Mouse (Mus musculus): ENCODE data around the gene Cetn3.

Cetn3 gene

DNA sequence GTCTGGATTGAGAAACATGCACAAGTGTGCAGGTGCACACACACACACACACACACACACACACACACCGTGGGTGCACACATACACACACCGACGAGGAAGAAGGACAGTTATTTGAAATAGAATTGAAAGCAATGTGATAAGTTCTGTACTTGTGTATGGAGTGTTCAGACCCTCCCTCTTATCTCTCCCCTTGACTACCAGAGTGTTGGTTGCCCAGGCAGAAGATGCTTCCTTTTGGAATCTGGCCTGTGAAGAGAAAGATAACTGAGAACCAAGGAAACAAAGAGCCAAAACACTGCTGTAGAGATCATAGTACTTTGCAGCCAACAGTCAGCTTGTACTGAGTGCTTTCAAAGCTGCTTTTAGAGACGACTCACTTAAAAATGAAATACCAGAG is 20.8 kb downstream of the Cetn3 start:
- DNase-seq (ENCODE audit: extremely low read depth, low read depth, low spot score) = no peak

DNA sequence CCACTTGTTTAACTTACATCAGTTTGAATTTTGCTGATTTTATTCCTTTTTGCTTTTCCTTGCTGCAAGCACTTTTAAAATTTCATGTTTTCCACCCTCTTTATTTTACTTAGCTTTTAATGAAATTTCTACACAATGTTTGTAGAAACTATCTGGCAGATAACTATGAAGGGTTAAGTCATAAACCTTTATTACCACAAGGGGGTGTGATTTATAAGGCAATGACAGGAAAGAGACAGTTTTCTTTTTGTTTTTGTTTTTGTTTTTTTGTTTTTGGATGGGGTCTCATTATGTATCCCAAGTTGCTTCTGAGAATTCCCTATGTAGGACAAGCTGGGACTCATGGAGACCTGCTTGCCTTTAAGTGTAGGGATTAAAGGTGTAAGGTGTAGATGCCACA is 39.9 kb downstream of the Cetn3 start:
- DNase-seq (ENCODE audit: extremely low read depth, low read depth, low spot score) = no peak

DNA sequence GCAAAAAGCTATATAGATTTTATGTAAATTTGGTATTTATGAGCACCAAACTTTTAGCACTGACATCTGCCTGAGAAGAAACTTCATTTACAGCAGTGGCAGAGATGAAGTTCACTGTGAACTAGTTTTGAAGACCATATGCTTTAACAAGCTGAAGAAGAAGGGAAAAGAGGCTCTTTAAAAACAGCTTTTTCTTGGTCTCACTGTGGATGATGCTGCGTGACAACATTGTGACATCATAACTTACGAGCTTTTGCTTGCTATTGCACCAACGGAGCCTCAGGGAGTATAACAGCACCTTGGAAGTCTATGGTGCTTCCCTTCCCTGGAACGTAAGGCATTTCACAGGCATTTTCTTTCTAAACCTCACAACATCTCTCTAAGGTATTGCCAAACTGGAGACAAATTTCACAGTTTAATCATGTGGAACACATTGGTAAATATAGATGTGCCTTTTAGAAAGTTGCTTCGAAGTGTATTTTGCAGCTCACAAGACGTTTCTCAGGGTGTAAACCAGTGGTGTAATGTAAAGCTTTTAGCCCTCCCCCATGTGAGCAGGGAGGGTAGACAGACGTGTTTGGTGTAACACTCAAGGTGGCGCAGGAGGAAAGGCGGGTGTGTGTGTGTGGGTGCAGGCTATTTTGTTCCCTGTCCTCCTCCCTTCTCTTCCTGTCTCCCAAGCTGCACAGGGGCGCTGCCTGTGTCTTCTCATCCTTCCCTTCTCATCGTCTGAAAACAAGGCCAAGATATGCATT is 41.9 kb downstream of the Cetn3 start:
- DNase-seq (ENCODE audit: extremely low read depth, low read depth, low spot score) = no peak

DNA sequence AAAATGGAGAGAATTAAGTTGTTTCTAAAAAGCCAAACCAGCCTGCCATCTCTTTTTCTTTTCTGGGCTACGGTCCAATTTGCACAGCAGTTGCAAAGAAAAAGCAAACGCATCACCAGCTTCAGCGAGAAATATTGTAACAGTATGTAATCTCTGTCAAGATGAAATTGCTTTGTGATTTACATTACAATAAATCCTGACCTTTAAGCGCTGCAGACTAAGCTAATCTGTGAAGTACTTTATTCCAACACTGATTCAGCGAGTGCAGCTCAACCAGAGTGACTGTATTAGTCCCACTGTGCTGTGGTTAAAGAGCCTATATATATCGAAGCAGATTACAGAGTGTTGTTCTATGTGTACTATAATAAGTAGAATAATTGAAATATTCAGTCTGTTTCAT is 45.6 kb downstream of the Cetn3 start:
- DNase-seq (ENCODE audit: extremely low read depth, low read depth, low spot score) = no peak

DNA sequence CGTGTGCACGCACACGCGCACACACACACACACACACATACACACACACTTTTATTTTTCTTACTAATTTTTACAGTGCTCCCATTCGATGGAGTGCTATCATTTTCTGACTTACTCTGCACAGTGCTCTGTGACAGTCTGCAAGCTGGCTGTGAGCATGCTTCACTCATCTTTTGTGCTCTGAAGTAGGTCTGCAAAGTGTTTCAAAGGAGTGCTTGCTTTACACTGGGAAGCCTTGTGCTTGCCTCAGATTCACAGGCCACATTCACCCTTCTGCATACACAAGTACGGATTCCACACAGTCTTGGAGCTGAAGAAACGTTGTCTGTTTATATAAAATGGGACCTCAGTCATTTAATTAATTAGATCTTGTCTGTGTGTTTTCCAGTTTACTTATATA is 49.0 kb downstream of the Cetn3 start:
- DNase-seq (ENCODE audit: extremely low read depth, low read depth, low spot score) = no peak

DNA sequence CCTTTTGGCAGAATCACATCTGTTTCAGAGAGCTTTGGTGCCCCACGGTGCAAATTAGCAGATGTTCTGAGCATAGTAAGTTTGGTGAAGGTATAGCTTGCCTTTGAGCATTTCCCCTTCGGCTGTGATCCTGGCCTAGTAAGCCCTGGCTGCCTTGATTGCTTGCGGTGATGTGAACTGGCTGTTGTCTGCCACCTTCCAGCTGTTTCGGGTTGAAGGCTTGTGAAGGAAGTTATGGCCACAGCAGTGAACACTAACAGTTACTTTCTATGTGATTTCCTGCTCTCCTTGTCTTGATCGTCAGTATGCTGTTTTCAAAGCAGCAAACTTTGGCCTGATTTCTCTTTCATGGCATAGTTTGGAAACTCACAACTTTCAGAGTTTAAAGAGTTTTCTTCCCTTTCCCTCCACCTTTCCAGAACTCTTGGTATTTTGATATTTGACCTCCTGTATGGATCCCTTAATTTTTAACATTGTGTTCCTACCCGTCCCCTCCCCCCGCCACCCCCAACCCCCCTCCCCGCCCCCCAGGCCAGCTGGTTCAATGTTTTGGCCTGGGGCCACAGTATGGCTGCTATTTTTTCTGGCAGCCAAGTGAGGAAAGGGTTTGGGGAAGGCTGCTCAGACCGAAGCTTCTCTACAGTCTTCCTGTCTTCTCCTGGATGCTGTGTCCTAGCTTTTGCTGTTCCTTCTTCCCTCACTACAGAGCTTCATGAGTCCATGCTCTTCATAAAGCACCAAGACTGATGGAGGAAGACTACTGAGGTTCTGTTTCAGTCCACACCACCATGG is 53.7 kb downstream of the Cetn3 start:
- DNase-seq (ENCODE audit: extremely low read depth, low read depth, low spot score) = no peak

DNA sequence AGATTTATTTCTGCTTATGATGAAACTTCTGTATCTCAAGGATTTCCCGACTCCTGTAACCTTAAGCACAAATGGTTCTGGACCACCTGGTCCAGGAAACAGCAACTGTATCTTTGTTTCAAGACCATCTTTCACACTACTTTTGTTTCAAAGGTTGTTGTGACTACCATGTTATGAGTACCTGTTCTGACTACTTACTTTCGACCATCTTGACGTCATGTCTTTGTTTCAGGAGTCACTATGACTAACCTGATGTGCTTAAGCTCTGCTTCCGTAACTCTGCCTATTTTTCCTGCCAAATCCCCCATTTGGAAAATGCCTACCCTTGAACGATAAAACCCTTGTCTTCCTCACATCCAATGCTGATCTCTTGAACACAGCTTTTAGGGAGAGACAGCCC is 55.1 kb downstream of the Cetn3 start:
- DNase-seq (ENCODE audit: extremely low read depth, low read depth, low spot score) = no peak

DNA sequence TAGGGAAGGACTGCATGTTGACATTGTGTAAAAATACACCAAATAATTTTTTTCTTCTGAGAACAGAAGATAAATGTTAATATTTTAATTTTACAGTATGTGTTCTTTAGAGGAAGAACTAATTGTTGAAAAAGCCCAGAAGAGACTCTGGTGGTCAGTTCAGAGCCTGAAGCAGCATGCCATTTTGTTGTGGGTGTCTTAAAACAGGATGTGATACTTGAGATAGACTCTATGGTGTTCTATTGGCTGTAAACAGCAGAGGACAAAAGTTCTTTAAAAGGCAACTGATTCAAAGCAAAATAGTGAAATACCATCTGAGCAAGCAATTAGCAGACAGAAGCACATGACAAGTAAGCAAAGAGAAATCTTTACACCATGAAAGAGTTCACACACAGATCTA is 56.1 kb downstream of the Cetn3 start:
- DNase-seq (ENCODE audit: extremely low read depth, low read depth, low spot score) = no peak

DNA sequence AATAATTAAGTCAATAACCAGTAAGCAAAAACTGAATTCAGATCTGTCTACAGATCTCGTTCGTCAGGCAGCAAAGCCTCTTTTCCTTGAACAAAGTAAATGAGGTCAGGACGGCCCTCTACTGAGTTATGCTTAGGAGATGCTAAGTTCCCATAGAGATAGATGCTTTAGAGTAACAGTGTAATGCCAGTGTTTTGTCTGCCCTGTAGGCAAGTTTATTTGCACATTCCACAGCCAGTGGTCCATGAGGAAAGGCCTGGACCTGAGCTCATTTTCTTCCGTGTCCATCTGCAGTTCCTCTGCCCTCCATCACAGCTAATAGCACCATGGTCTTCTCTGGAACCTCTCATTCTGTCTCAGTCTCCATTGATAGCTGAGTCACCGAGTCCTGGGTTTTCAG is 57.4 kb downstream of the Cetn3 start:
- DNase-seq (ENCODE audit: extremely low read depth, low read depth, low spot score) = no peak

DNA sequence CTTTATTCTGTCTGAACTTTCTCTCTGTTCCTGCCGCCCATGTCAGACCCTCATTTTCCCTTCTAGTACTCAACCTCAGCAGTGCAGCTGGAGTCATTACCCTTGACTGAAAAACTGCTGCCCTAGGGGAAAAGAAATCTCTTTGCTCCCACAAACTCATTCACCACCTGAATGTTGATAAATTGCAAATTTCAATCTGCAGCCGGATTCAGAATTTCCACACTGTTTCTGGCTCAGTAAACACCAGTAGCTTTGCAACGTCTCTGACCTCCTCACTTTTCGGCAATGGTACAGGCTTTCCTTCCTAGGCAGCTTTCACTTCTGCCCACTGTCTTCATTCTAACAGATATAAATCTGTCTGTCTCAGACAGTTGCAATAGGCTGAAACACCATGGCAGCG is 57.8 kb downstream of the Cetn3 start:
- no peak for DNase-seq (ENCODE audit: extremely low read depth, low read depth, low spot score)

DNA sequence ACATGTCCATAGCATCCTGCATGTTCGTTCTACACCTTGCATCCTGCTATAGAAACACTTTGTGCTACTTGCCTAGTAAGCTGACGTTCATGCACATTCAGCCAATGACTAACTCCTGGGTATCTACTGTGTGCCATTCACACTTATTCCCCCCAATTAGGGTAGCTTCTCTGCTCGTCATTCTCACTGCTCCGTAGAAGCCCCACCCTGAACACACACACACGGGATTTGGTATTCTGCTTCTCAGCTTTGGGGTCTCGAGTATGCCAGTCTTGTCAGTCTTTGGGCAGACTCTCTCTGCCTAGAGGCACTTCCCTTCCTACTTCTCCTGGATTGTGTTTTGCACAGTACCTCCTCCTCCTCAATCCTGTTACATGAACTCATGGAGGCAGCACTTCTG is 59.4 kb downstream of the Cetn3 start:
- no peak for DNase-seq (ENCODE audit: extremely low read depth, low read depth, low spot score)
